Mouse (Mus musculus): ENCODE results near the gene Lrrc74b. TPM values are rescaled to one million over a fixed set of nuclear protein-coding genes. Genes with fewer than 3 reads are reported as not detected.

Lrrc74b gene
- not detected for total RNA-seq (2023)

GRCm38 (mm10) chr16:17561128-17561750, at the start of gene Lrrc74b:
Gene Lrrc74b, minus strand, starts transcription at chr16:17561247.

DNA sequence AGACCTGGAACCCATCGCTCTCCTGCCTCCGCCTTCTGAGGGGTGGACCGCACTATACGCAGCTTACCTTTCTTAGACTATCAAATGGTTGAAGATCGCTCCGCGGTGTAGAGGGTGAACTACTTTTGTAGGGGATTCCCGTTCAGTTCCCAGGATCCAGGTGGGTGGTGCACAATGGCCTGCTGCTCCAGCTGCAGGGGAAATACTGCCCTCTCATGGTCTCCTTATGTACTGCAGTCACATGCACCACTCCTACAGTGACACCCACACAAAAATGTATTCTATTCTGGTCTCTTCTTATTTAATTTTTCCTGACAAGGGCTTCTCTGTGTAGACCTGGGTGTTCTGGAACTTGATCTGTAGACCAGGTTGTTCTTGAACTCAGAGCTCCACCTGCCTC, 22.0 kb upstream of the Lrrc74b start, which contains the start of gene Slc7a4:
Gene Slc7a4 (minus strand): TSS at position 151 of the 400 bp plus-strand sequence.

DNA sequence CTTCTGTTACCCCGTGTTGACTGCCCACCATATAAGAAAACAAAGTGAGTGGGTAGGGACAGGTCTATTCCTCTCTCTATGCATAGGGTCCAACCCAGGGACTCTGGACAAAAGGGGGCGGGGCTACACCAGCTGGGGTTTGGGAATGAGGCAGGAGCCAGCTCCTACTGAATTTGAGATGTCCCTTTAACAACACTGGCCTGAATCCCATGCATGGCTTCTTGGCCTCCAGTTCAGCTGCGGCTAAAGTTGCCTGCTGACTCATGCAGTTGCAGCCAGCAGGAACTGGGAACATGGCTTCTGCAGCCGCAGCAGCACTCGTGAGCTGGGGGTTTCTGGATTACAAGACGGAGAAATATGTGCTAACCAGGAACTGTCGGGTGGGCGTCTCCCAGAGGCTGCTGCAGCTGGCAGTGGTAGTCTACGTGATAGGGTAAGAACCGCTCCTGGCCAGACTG, 733 bp upstream of the Lrrc74b start, which contains the start of gene P2rx6:
Gene P2rx6 (plus strand): TSS at position 135 of the 458 bp plus-strand sequence.

DNA sequence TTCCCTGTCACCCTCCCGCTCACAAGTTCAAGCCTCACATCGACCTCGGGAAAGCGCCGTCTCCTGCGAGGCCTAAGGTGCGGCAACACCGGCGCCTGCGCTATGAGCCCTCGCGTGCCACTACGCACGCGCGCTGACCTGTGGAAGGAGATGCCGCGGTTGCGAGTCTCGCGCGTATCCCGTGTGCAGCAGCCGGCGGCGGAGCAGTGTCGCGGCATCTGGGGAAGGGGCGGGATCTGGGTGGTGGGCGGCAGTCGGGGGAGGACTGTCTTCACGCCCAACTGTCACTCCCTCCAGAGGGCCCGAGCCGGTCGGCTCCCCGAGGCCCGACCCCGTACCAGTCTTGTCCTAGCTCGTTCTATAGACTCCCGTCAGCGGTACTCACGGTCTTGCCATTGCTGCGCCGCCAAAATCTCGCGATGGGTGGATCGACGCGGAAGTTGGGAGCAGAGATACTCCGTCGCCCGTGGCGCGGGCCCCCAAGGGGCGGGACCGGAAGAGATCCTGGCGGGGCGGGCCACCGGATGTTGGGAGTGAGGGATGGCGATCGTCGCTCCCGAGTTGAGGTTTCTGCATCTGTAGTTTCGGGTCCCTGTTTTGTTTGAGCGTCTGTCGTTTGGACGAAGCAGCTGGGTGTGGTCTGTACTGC, 30.3 kb downstream of the Lrrc74b start, which contains the start of gene Thap7:
Gene Thap7 (minus strand): TSS at position 497 of the 649 bp plus-strand sequence.

DNA sequence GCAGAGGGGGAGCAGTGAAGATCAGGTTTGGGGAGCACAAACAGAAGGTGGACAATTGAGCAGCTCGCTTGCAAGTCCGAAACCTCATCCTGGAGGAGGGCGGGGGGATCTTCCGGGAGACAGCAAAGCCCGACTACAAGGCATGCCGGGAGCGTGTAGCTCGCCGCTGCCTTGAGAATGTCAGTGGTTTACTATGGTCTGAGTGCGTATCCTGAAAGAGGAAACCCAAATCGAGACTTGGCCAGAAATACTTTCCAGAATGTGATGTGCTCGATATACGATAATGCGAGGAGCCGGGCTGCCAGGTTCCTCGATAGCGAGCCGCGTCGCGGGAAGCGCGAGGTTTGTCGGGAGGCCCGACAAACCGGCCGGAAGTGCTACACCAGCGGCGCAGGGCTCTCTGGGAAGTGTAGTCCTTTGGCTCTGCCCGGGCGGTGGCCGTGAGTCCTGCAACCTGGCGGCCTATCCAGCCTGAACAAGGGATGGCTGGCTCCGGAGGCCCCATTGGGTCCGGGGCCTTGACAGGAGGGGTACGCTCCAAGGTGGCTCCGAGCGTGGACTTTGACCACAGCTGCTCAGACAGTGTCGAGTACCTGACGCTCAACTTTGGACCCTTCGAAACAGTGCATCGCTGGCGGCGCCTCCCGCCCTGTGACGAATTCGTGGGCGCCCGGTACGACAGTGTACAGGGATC, 52.4 kb downstream of the Lrrc74b start, which contains the start of gene Lztr1:
Gene Lztr1 (plus strand): TSS at position 143 of the 694 bp plus-strand sequence.

Other genes starting within 250 kb of the Lrrc74b start
- not detected for gene Serpind1, start 229.9 kb downstream of the Lrrc74b start, total RNA-seq (2023)
- gene Snap29, start 155.3 kb downstream of the Lrrc74b start, total RNA-seq (2023): 10 to 100 TPM; 30.4 to 34.7 TPM
- gene Pi4ka, start 154.9 kb downstream of the Lrrc74b start, total RNA-seq (2023): 10 to 100 TPM; 71.9 to 82.1 TPM
- gene Crkl, start 109.3 kb downstream of the Lrrc74b start, total RNA-seq (2023): 10 to 100 TPM; 37.9 to 38.1 TPM
- gene Aifm3, start 71.6 kb downstream of the Lrrc74b start, total RNA-seq (2023): not detected
- 10 to 100 TPM; 45.3 to 51.2 TPM for gene Lztr1, start 52.6 kb downstream of the Lrrc74b start, total RNA-seq (2023)
- 10 to 100 TPM; 28.6 to 30.6 TPM for gene Thap7, start 30.1 kb downstream of the Lrrc74b start, total RNA-seq (2023)
- gene P2rx6, start 638 bp upstream of the Lrrc74b start, total RNA-seq (2023): not detected
- under 1 TPM; 0.50 to 0.64 TPM for gene Slc7a4, start 22.0 kb upstream of the Lrrc74b start, total RNA-seq (2023)
- 10 to 100 TPM; 23.7 to 25.1 TPM for gene Smpd4, start 58.1 kb upstream of the Lrrc74b start, total RNA-seq (2023)
- gene Ccdc74a, start 85.2 kb upstream of the Lrrc74b start, total RNA-seq (2023): 1 to 10 TPM in 1 of 2 experiments, not detected in 1; 1.9 TPM
- gene Med15, start 171.6 kb upstream of the Lrrc74b start, total RNA-seq (2023): 100 to 1,000 TPM; 149 to 152 TPM
- gene Klhl22, start 198.4 kb upstream of the Lrrc74b start, total RNA-seq (2023): 10 to 100 TPM; 15.8 to 18.6 TPM
- gene Scarf2, start 236.0 kb upstream of the Lrrc74b start, total RNA-seq (2023): under 1 TPM; 0.71 to 0.76 TPM

Measured in monocyte, adult 59 days (primary cell).